Mouse (Mus musculus): Measurements from ENCODE around the gene Nuak1. TPM values are rescaled to one million over a fixed set of nuclear protein-coding genes. Genes with fewer than 3 reads are reported as not detected.

Gene Nuak1
- total RNA-seq, 2 experiments from 2014 or later = 0.61 to 3.2 TPM

GRCm38 (mm10) chr10:84413310-84413709, 27.1 kb downstream of the Nuak1 start:
- ATAC-seq (replicated peaks; ENCODE audit: low FRiP score, low TSS enrichment, poor library complexity, severe bottlenecking) = no peak

GRCm38 (mm10) chr10:84412326-84412962, 28.0 kb downstream of the Nuak1 start:
- no peak for ATAC-seq (replicated peaks; ENCODE audit: low FRiP score, low TSS enrichment, poor library complexity, severe bottlenecking)

DNA sequence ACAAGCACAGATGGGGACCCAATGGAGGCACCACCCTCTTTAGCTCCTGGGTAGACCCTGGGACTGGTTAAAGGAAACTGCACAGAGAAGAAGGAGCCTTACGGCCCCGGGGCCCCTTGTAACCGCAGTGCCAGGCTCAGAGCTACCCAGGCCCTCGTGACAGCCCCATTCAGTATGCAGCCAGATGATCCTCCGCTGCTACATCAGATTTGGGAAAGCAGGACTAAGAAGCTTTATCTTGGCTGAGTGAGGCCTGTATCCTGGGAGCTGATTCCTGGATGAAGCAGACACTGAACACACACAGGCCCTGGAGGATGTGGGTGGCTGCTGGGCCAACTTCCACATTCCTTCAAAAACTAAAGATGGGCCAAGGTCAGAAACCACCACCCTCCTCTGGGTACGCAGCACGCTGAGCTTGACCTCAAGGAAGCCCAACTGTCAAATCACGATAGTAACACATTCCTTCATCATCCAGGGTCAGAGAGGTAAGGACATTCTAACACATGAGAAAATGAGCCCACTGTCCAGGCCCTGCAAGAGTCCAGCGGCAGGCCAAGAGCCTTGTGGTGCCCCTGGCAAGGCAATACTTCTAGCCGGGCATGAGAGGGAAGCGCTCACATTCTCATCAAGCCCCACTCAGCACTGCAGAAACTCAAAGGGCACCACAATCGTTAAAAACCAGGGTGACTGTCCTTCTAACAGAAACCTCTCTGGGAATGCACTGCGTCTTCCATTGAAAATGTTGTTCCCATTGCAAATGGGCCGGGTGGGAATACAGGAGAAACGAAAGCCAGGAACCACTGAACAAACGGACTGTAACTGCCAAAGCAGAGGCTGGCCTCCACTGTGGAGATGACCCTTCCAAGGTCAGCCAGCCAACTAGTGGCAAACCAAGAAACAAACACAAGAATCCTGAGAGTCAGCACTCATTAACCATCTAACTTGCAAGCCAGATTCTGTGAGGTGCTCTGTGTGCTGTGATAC, 29.0 kb downstream of the Nuak1 start:
- ATAC-seq (replicated peaks; ENCODE audit: low FRiP score, low TSS enrichment, poor library complexity, severe bottlenecking) = no peak

GRCm38 (mm10) chr10:84408965-84409660, 31.3 kb downstream of the Nuak1 start:
- ATAC-seq (replicated peaks; ENCODE audit: low FRiP score, low TSS enrichment, poor library complexity, severe bottlenecking) = no peak

GRCm38 (mm10) chr10:84405135-84405776, 35.1 kb downstream of the Nuak1 start:
- ATAC-seq (replicated peaks; ENCODE audit: low FRiP score, low TSS enrichment, poor library complexity, severe bottlenecking) = no peak

DNA sequence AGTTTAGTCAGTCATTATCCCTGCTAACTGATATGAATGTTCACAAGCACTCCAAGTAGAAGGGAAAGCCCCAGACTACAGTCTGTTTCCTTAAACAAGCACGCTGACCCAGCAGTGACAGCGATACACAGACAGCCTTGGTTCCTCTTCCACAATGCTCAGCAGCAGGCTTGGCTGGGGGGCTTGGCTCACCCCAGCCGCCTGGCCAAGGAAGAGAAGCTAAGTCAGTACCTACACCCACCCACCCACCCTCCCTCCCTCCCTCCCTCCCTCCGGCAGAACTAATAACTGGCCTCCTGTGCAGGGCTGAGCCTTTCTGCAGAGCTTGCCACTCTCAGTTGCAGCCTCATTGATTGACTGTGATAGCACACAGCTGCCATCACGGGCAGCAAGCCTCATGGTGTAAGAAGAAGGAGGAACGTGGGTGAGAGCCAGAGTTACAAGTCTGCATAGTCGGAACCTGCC, 38.5 kb downstream of the Nuak1 start:
- no peak for ATAC-seq (replicated peaks; ENCODE audit: low FRiP score, low TSS enrichment, poor library complexity, severe bottlenecking)

DNA sequence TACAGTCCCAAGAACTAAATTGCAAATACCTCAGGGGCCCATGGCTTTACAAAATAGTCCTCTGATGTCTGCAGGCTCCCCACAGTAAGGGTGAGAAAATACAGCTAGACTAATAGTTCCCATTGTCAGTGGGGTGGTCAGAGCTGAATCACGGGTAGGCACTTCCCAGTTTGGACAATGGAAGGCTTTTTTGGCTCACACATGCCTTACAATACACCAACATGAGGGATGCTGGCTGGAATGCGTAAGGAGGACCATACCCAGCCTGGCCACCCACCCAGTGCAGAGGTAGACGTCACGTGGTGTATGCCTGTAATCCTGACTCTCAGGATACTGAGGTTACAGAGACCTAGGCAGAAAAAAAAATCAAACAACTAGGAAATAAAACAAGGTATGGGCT, 39.2 kb downstream of the Nuak1 start:
- ATAC-seq (replicated peaks; ENCODE audit: low FRiP score, low TSS enrichment, poor library complexity, severe bottlenecking) = no peak

DNA sequence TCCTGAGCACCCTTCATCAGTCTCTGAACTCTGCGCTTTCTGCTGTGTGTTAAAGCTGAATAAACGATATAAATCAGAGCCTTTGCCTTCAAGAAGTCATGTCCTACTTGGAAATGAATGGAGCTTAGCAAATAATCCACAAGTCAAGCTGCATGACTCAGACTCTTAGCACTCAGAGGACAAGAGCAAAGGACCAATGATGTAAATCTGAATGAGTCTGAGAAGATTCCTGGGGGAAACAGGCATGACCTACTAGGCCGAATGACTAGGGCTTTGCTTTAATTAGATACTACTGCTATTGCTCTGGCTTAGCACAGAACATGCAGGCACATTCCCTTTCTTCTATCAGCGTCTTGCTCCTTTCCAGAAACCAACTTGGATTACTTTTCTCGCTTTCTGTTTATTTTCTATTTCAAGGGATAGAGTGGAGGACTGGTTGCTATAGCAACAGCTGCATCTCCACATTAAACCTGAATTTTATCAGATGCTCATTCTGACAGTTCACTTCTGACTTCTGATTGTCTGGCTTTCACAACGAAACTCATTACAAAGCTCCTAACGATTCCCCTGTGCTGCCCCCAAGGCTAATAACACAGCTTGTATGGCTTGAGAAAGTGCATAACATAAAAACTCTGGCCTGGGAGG, 40.2 kb downstream of the Nuak1 start:
- no peak for ATAC-seq (replicated peaks; ENCODE audit: low FRiP score, low TSS enrichment, poor library complexity, severe bottlenecking)

DNA sequence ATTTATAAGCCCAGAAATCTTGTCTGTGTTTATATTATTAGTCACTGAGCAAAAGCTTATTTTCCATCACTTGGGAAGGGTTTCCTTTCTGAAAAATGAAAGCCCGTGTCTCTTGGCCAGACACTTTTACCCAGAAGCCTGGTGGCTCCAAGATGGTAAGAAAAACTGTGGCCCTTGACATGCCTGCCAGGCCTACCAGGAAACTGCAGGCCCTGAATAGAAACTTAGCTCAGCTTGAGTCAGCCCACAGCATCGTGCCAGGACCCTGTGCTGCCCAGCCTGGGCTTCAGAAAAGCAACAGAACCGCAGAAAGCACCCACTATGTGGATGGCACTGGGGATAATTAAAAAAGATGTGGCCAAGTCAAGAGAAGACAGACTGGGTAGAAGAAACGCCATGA, 43.1 kb downstream of the Nuak1 start:
- ATAC-seq (replicated peaks; ENCODE audit: low FRiP score, low TSS enrichment, poor library complexity, severe bottlenecking) = no peak

GRCm38 (mm10) chr10:84395885-84396659, 44.3 kb downstream of the Nuak1 start:
- ATAC-seq (replicated peaks; ENCODE audit: low FRiP score, low TSS enrichment, poor library complexity, severe bottlenecking) = no peak

- no peak for ATAC-seq (replicated peaks; ENCODE audit: low FRiP score, low TSS enrichment, poor library complexity, severe bottlenecking)
Measured at GRCm38 (mm10) chr10:84395259-84395658, 45.1 kb downstream of the Nuak1 start.

GRCm38 (mm10) chr10:84393881-84394280, 46.5 kb downstream of the Nuak1 start:
- no peak for ATAC-seq (replicated peaks; ENCODE audit: low FRiP score, low TSS enrichment, poor library complexity, severe bottlenecking)

DNA sequence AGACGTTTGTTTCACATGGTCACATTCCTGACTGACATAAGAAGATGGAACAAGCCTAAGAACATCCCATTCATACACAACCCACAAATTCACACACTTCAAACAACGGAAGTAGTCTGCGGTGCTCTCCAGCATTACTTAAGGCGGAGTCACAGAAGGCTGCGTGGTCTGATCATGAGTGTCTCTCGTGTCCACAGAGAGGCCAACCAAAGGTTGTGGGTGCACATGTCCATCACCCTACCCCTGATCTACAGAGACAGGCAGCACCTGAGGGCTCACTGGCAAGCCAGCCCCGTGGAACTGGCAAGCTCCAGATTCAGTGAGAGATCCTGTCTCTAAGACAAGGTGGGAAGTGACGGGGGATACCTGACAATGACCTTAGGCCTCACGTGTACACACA, 47.0 kb downstream of the Nuak1 start:
- no peak for ATAC-seq (replicated peaks; ENCODE audit: low FRiP score, low TSS enrichment, poor library complexity, severe bottlenecking)

GRCm38 (mm10) chr10:84392723-84393081, 47.7 kb downstream of the Nuak1 start:
- ATAC-seq (replicated peaks; ENCODE audit: low FRiP score, low TSS enrichment, poor library complexity, severe bottlenecking) = no peak

DNA sequence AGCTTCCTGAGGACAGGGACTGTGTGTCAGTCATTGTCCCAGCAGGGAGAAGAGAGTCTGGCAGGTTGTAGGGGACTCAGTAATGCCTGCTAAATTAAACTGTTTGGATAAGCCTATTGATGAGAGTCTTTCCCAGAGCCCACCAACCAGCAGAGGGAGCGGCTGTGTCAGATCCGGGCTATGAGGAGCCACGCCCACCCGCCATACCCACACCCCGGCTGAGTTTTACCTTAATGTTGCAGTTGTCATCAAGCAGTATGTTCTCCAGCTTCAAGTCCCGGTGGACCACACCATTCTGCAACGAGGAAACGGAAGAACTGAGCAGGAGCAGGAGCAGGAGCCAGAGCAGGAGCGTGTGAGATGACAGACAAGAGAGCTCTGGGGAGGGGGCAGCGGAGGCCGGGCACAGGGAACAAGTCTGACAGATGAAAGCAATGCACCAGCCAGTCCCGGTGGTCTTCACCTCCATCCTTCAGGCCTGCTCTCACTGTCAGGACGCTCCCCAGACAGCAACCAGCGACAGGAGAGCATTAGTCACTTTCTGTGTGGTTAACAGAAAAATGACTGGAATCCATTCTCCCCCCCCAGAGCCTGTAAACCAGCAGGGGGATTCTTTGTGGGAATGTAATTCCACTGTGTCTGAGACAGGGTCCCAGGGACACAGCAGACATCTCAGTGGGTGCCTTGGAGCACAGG, 48.2 kb downstream of the Nuak1 start:
- ATAC-seq (replicated peaks; ENCODE audit: low FRiP score, low TSS enrichment, poor library complexity, severe bottlenecking) = peak; percentile 43; the same call in 1 of the 2 replicates

GRCm38 (mm10) chr10:84389707-84390106, 50.7 kb downstream of the Nuak1 start:
- ATAC-seq (replicated peaks; ENCODE audit: low FRiP score, low TSS enrichment, poor library complexity, severe bottlenecking) = no peak

DNA sequence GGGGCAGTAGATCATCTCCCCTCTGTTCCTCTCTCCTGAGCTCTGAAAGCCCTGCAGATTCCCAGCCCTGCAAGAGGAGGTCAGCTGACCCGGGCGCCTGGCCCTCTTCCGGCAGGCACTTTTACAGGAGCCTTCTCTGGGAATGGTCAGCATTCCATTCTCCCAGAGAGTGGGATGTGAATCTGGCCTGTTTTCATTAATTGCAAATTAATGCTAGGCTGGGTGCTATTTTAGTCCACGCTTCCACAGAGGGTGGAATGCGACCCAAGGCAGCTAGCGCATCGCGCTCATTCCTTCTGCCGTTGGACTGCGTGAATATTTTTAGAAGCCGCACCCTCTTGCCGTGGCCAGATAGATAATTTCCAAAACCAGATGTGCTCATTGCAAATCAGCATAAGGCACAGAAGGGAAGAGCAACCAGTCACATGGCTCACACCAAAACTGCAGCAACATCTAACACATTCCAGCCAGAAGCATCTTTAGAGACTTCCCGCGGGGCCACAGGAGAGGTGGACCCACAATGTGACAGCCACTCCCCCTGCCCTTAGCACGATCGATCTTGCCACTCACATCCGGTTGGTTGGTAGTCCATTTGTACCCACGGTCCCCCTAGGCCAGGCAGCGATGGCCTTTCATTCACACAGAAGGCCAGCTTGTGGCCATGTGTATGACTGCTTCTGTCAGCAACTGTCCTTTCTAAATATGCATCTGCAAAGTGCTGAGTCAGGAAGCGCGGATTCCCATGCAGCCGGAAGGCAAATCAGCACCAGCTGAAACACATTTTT, 51.8 kb downstream of the Nuak1 start:
- ATAC-seq (replicated peaks; ENCODE audit: low FRiP score, low TSS enrichment, poor library complexity, severe bottlenecking) = peak; percentile 33; the same call in 1 of the 2 replicates

Measured in megakaryocyte-erythroid progenitor cell, adult 5-6 weeks (primary cell).